Mouse (Mus musculus) liver, adult 2 months (tissue): Measurements from ENCODE around the gene Ccdc57.

Source experiments
- CTCF ChIP-seq: fragments of 200-500 bp; IDR thresholded peaks from 2 replicates; pipeline ENCODE4 v1.5.1; 2011; ENCODE audit warnings: low read depth, low read length, control low read depth
- POLR2A ChIP-seq: fragments of 200-500 bp; IDR thresholded peaks from 2 replicates; pipeline ENCODE4 v1.6.1; 2011; ENCODE audit warnings: low read length, control low read depth; ENCODE audit not compliant: insufficient read depth; ENCODE audit errors: extremely low read depth

GRCm38 (mm10) chr11:120817358-120817757, 115.3 kb downstream of the Ccdc57 start:
- no peak for TF ChIP-seq CTCF
- no peak for TF ChIP-seq POLR2A
